Mouse (Mus musculus): ENCODE data around the gene Ankrd24. TPM values are rescaled to one million over a fixed set of nuclear protein-coding genes. Genes with fewer than 3 reads are reported as not detected.
A peak's percentile ranks its signal among the peaks of the same experiment; 100 is the strongest.

The Ankrd24 gene
- total and polyA plus RNA-seq, 2 experiments from 2014 or later: 9.1 to 48.5 TPM

DNA sequence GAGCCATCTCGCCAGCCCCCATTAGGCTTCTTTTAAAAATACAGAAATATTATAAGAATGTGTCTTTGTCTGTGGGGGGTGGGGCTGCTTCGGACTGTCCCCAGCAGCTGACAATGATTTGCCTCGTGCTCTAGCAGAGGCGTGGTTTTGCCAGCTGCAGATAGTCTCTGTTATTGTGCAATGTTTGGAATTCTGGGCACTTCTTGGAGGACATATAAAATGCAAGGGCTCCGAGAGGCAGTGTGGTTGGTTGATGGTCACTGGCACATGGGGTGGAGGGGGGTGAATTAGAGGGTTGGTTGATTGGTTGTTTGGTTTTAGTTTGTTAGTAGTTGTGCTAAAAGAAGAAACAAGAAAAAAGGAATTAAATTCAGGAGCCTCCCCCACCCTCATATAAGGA, 8.4 kb upstream of the Ankrd24 start:
- DNase-seq (ENCODE audit: low spot score) (no peak), ATAC-seq (ENCODE audit: insufficient read depth, low read depth) (no peak)
- H3K27me3 ChIP-seq (ENCODE audit: control insufficient read depth, insufficient read depth, low read length): no peaks in the 10 kb centered on the region
- H3K4me2 ChIP-seq (ENCODE audit: low read depth, low read length): no peak overlapping the region
- no peak for TF ChIP-seq CTCF (IDR thresholded peaks at IDR 0.05; ENCODE audit: low read depth)
- no peak for TF ChIP-seq EP300 (IDR thresholded peaks at IDR 0.05; ENCODE audit: low read depth)
- H3K4me3 ChIP-seq (ENCODE audit: low read depth, low read length): no peak overlapping the region
- no peak overlapping the region for H3K9ac ChIP-seq (replicated peaks; ENCODE audit: low read depth, low read length)
- 70% methylated on average over 5 of the region's 5 CpGs for WGBS
- no peaks in the 10 kb centered on the region for H3K9me3 ChIP-seq (replicated peaks; ENCODE audit: control insufficient read depth, low read length)
- H3K4me1 ChIP-seq (ENCODE audit: control insufficient read depth, insufficient read depth): no peaks in the 10 kb centered on the region
- H3K36me3 ChIP-seq (replicated peaks; ENCODE audit: control insufficient read depth, insufficient read depth, low read length): peaks cover 11% of the 10 kb centered on the region; the same call in 1 of the 2 replicates
- H3K27ac ChIP-seq (ENCODE audit: low read depth): no peak overlapping the region

DNA sequence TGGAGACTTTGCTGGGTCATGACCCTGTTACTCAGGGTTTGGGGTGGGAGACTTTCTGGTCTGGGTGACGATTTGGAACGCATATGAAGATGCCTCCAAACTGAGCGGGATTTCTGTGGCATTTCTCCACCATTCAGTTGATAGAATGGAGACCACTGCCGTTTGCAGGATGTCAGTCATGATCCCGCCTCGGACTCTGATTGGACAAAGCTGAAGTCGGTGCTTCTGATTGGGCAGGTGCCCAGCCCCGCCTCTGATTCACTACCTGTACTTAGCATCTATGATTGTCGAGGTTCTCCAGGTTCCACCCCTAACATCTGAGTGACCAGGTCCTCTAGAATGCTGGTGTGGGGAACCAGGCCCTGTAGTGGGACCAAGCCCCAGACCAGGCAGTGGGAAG, 7.6 kb upstream of the Ankrd24 start:
- Histone ChIP-seq H3K27ac (ENCODE audit: low read depth) (no peak overlapping the region), H3K4me1 (ENCODE audit: control insufficient read depth, insufficient read depth) (no peaks in the 10 kb centered on the region), H3K9me3 (replicated peaks; ENCODE audit: control insufficient read depth, low read length) (no peaks in the 10 kb centered on the region), H3K4me3 (ENCODE audit: low read depth, low read length) (no peak overlapping the region), H3K9ac (replicated peaks; ENCODE audit: low read depth, low read length) (no peak overlapping the region), H3K27me3 (ENCODE audit: control insufficient read depth, insufficient read depth, low read length) (no peaks in the 10 kb centered on the region), H3K36me3 (replicated peaks; ENCODE audit: control insufficient read depth, insufficient read depth, low read length) (peaks cover 11% of the 10 kb centered on the region; the same call in 1 of the 2 replicates), H3K4me2 (ENCODE audit: low read depth, low read length) (no peak overlapping the region)
- DNase-seq (ENCODE audit: low spot score): no peak
- 57% methylated on average over 9 of the region's 9 CpGs for WGBS
- TF ChIP-seq CTCF (IDR thresholded peaks at IDR 0.05; ENCODE audit: low read depth) (no peak), EP300 (IDR thresholded peaks at IDR 0.05; ENCODE audit: low read depth) (no peak)
- ATAC-seq (ENCODE audit: insufficient read depth, low read depth): no peak

DNA sequence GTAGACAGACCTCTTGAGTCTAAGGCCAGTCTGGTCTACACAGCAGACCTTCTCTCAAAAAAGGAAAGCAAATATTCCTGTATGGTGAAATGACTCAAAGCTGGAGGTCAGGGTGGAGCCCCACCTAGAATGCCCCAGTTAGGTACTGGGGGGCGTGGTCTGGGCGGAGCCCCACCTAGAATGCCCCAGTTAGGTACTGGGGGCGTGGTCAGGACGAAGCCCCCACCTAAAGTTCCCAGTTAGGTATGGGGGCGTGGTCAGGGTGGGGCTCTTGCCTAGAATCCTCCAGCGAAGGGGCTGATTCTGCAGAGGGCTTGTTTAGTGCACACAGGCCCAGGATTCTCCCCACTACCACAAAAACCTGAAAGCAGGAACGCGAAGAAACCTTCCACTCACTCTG, 4.9 kb upstream of the Ankrd24 start:
- 57% methylated on average over 8 of the region's 8 CpGs for WGBS
- TF ChIP-seq EP300 (IDR thresholded peaks at IDR 0.05; ENCODE audit: low read depth) (no peak), CTCF (IDR thresholded peaks at IDR 0.05; ENCODE audit: low read depth) (no peak)
- Histone ChIP-seq H3K9ac (replicated peaks; ENCODE audit: low read depth, low read length) (no peak overlapping the region), H3K4me1 (ENCODE audit: control insufficient read depth, insufficient read depth) (peaks cover 11% of the 10 kb centered on the region; the same call in 1 of the 2 replicates), H3K9me3 (replicated peaks; ENCODE audit: control insufficient read depth, low read length) (no peaks in the 10 kb centered on the region), H3K4me2 (ENCODE audit: low read depth, low read length) (no peak overlapping the region), H3K27me3 (ENCODE audit: control insufficient read depth, insufficient read depth, low read length) (no peaks in the 10 kb centered on the region), H3K4me3 (ENCODE audit: low read depth, low read length) (no peak overlapping the region), H3K27ac (ENCODE audit: low read depth) (no peak overlapping the region), H3K36me3 (replicated peaks; ENCODE audit: control insufficient read depth, insufficient read depth, low read length) (peaks cover 11% of the 10 kb centered on the region; the same call in 1 of the 2 replicates)
- DNase-seq (ENCODE audit: low spot score): no peak
- no peak for ATAC-seq (ENCODE audit: insufficient read depth, low read depth)

DNA sequence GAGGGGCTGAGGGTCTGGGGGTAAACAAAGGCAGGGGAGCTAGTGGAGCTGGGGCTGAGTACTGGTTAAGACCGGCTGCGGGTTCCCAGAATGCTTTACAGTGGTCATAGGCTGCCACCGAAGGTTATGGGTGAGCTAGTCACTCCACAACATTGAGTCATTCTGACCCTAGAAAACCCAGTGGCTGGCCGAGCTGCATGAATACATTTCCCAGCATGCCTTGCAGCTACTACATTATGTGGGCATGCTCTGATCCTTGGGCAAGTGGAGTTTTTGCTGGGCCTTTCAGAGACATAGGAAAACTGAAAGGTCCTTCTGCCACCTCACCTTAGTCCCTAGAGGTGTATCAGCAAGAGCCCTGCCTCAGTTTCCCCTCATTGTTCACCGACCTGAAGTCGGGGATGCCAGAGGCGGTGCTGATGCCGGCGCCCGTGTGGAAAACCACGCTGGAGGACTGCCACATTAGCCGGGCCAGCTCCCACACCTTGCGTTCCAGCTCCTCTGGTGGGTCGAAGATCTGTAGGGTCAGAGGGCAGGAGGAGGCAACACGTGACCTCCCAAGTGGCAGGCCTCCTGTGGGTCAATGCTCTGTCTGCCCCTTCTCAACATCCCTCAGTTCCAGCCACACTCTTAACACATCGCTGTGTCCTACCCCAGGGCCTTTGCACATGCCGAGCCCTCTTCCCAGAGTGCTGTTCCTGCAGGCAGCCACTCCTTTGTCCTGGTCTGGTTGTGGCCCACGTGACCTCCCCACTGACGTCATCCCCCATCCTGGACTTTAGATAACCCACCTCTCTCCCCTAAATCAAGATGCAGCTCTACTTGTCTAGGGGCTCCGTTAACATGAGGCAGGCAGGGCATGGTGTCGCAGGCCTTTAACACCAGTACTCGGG, 2.0 kb upstream of the Ankrd24 start:
- WGBS: 82% methylated on average over 22 of the region's 22 CpGs
- no peaks in the 10 kb centered on the region for H3K9me3 ChIP-seq (replicated peaks; ENCODE audit: control insufficient read depth, low read length)
- no peak for ATAC-seq (ENCODE audit: insufficient read depth, low read depth)

DNA sequence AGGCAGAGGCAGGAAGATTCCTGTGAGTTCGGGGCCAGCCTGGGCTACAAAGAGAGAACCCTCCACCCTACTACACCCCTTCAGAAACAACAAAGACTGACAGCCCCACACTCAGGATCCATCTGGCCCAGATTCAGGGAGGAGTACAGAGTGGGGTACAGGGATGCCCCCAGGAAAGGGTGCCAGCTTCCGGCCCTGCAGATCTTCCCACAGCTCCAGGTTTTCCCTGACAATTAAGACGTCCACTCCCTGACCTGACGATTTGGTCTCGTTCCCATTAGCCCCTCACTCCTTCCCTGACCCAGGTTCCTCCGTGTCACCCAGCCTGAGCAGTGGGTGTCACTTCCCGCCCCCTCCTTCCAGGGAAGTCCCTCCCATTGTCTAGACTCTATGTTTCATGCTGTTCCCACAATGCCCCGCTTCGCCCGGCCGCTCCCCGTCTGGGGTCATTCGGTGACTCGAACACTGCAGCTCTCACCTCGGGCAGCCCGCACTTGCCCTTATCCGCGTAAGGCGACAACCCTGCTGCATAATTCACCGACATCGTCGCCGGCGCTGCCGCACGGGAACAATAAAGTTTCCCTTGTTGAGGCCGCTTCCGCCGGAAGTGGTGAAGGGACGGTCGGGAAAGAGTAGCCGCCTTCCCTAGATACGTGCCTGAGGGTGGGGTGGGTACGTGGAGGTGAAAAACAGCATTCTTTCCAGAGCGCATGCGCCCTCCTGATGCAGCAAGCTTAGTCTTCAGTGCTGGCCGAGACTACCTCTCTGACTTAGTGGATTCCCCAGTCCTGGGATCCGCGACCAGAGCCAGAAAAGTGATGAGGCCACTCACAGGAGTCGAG, 1.1 kb upstream of the Ankrd24 start, which contains the start of gene Sirt6:
Gene Sirt6 (minus strand): TSS at position 804 of the 842 bp plus-strand sequence.
- TF ChIP-seq EP300 (IDR thresholded peaks at IDR 0.05; ENCODE audit: low read depth) (peak; percentile 90; the same call in 1 of the 2 replicates), CTCF (IDR thresholded peaks at IDR 0.05; ENCODE audit: low read depth) (no peak)
- Histone ChIP-seq H3K4me3 (ENCODE audit: low read depth, low read length) (peak within 1 kb of the TSS; percentile 70), H3K36me3 (replicated peaks; ENCODE audit: control insufficient read depth, insufficient read depth, low read length) (peaks cover 4% of the 10 kb centered on the region; the same call in 1 of the 2 replicates), H3K27ac (ENCODE audit: low read depth) (peak within 1 kb of the TSS; percentile 88), H3K4me1 (ENCODE audit: control insufficient read depth, insufficient read depth) (peaks cover 11% of the 10 kb centered on the region; the same call in 1 of the 2 replicates), H3K9ac (replicated peaks; ENCODE audit: low read depth, low read length) (peak within 1 kb of the TSS; percentile 82), H3K9me3 (replicated peaks; ENCODE audit: control insufficient read depth, low read length) (no peaks in the 10 kb centered on the region), H3K27me3 (ENCODE audit: control insufficient read depth, insufficient read depth, low read length) (no peaks in the 10 kb centered on the region), H3K4me2 (ENCODE audit: low read depth, low read length) (peak within 1 kb of the TSS; percentile 81)
- DNase-seq (ENCODE audit: low spot score): peak; percentile 96
- peak; percentile 91 for ATAC-seq (ENCODE audit: insufficient read depth, low read depth)
- 5% methylated on average over 40 of the region's 40 CpGs for WGBS

More for the DNA sequence above, 2.0 kb upstream of the Ankrd24 start:
- TF ChIP-seq CTCF (IDR thresholded peaks at IDR 0.05; ENCODE audit: low read depth) (no peak), EP300 (IDR thresholded peaks at IDR 0.05; ENCODE audit: low read depth) (no peak)
- H3K4me3 ChIP-seq (ENCODE audit: low read depth, low read length): peak overlapping the region; percentile 70
- H3K4me2 ChIP-seq (ENCODE audit: low read depth, low read length): peak overlapping the region; percentile 81
- H3K9ac ChIP-seq (replicated peaks; ENCODE audit: low read depth, low read length): peak overlapping the region; percentile 82
- peak overlapping the region; percentile 88 for H3K27ac ChIP-seq (ENCODE audit: low read depth)
- no peaks in the 10 kb centered on the region for H3K27me3 ChIP-seq (ENCODE audit: control insufficient read depth, insufficient read depth, low read length)
- peaks cover 11% of the 10 kb centered on the region; the same call in 1 of the 2 replicates for H3K36me3 ChIP-seq (replicated peaks; ENCODE audit: control insufficient read depth, insufficient read depth, low read length)
- DNase-seq (ENCODE audit: low spot score): no peak
- peaks cover 11% of the 10 kb centered on the region; the same call in 1 of the 2 replicates for H3K4me1 ChIP-seq (ENCODE audit: control insufficient read depth, insufficient read depth)
